Mouse (Mus musculus) adrenal gland (tissue): ENCODE results near the gene Tubd1.

Experiments
- intact Hi-C: fragments of 180-260 bp; cut with DNase I; formaldehyde crosslinking; loops from one replicate; pipeline ENCODE4 v1.15.1; 2025

Gene Tubd1

GRCm38 (mm10) chr11:86553525-86553924 lies 8.7 kb downstream of the Tubd1 start:
- intact Hi-C loops: no loop called here

GRCm38 (mm10) chr11:86558258-86558657 lies 13.5 kb downstream of the Tubd1 start:
- intact Hi-C loops: no loop called here

GRCm38 (mm10) chr11:86568425-86568824 lies 23.6 kb downstream of the Tubd1 start:
- intact Hi-C loops: loop anchor here (1.0 to 5.0 kb wide), 2 partner anchors 87 to 449 kb away; no protein-coding TSS in a partner anchor

- intact Hi-C loops: no loop called here
Observed at GRCm38 (mm10) chr11:86570261-86570746, 25.5 kb downstream of the Tubd1 start.

- intact Hi-C loops: no loop called here
Observed at GRCm38 (mm10) chr11:86571047-86571855, 26.5 kb downstream of the Tubd1 start.

- intact Hi-C loops: no loop called here
Observed at GRCm38 (mm10) chr11:86571871-86572270, 27.1 kb downstream of the Tubd1 start.

GRCm38 (mm10) chr11:86572623-86573022 lies 27.8 kb downstream of the Tubd1 start:
- intact Hi-C loops: no loop called here

GRCm38 (mm10) chr11:86573646-86574231 lies 28.9 kb downstream of the Tubd1 start:
- intact Hi-C loops: no loop called here

- intact Hi-C loops: no loop called here
Observed at GRCm38 (mm10) chr11:86574408-86574807, 29.6 kb downstream of the Tubd1 start.

GRCm38 (mm10) chr11:86575632-86576378 lies 31.0 kb downstream of the Tubd1 start:
- intact Hi-C loops: no loop called here

GRCm38 (mm10) chr11:86577231-86577630 lies 32.4 kb downstream of the Tubd1 start:
- intact Hi-C loops: no loop called here

- intact Hi-C loops: no loop called here
Observed at GRCm38 (mm10) chr11:86578106-86578808, 33.5 kb downstream of the Tubd1 start.

- intact Hi-C loops: no loop called here
Observed at GRCm38 (mm10) chr11:86578809-86579730, 34.3 kb downstream of the Tubd1 start.

- intact Hi-C loops: loop anchor here (5.0 kb wide), 1 partner anchor 42 kb away; no protein-coding TSS in a partner anchor
Observed at GRCm38 (mm10) chr11:86579731-86580318, 35.0 kb downstream of the Tubd1 start.

- intact Hi-C loops: loop anchor here (5.0 kb wide), 1 partner anchor 42 kb away; no protein-coding TSS in a partner anchor
Observed at GRCm38 (mm10) chr11:86580319-86581113, 35.7 kb downstream of the Tubd1 start.

- intact Hi-C loops: loop anchor here (5.0 kb wide), 1 partner anchor 41 kb away; no protein-coding TSS in a partner anchor
Observed at GRCm38 (mm10) chr11:86581250-86581753, 36.5 kb downstream of the Tubd1 start.

- intact Hi-C loops: loop anchor here (5.0 kb wide), 1 partner anchor 40 kb away; no protein-coding TSS in a partner anchor
Observed at GRCm38 (mm10) chr11:86581943-86582542, 37.3 kb downstream of the Tubd1 start.
